Mouse (Mus musculus): Measurements from ENCODE around the gene Polr3h. TPM values are rescaled to one million over a fixed set of nuclear protein-coding genes. Genes with fewer than 3 reads are reported as not detected.
A peak's percentile ranks its signal among the peaks of the same experiment; 100 is the strongest.

Gene Polr3h
- polyA plus RNA-seq, 1 experiment from 2014 or later = 105 TPM

DNA sequence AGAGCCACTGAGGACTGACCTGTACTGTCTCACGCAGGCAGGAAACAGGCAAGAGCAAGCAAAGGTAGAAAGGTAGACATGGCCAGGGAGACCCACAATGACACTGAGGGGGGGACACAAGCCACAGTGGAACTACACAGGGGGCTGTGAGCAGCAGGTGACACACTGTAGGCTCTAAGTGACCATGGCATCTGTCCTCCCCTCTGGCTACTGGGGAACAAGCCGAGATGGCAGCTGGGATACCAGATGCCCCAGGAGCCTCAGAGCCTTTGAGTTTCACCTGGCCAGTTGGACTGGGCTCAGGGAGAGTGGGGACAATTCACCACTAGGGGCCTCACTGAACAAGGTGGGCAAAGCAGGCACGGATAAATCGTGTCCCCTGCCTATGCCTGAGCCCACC lies 26.3 kb upstream of the Polr3h start:
- Histone ChIP-seq H3K4me2 (ENCODE audit: low read length) (no peak overlapping the region), H3K36me3 (ENCODE audit: control insufficient read depth, insufficient read depth, low read length) (peaks cover 23% of the 10 kb centered on the region), H3K4me3 (ENCODE audit: low read length) (no peak overlapping the region), H3K27ac (ENCODE audit: low read depth, low read length) (no peak overlapping the region), H3K9ac (ENCODE audit: low read depth, low read length) (no peak overlapping the region), H3K4me1 (ENCODE audit: control insufficient read depth, insufficient read depth, low read depth, low read length) (no peaks in the 10 kb centered on the region), H3K27me3 (replicated peaks; ENCODE audit: control insufficient read depth, insufficient read depth, low read length) (no peaks in the 10 kb centered on the region), H3K9me3 (ENCODE audit: control insufficient read depth, low read length) (no peaks in the 10 kb centered on the region)
- 81% methylated on average over 4 of the region's 4 CpGs for WGBS
- no peak for ATAC-seq

DNA sequence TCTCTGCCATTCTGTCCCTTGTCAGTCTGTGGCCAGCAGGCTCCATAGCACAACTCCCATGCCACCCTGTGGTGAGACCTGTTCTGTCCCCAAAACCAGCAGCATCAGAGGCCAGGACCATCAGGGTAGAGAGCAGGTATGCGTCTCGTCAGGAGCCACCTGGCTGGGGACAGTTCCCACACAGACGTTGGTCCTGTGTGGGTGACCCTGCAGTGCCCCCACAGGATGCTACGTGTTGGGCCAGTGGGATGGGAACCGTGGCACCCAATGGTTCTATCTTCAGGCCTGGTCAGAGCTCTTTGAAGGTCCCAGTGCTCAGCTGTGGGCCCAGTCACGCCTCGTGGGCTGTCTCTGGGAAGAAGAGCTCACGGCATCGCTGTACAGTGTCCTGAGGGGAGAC lies 25.1 kb upstream of the Polr3h start:
- peaks cover 30% of the 10 kb centered on the region for H3K36me3 ChIP-seq (ENCODE audit: control insufficient read depth, insufficient read depth, low read length)
- no peak overlapping the region for H3K4me2 ChIP-seq (ENCODE audit: low read length)
- no peak overlapping the region for H3K4me3 ChIP-seq (ENCODE audit: low read length)
- peak; percentile 31; the same call in 1 of the 2 replicates for ATAC-seq
- H3K27ac ChIP-seq (ENCODE audit: low read depth, low read length) = no peak overlapping the region
- WGBS = 90% methylated on average over 9 of the region's 9 CpGs
- H3K27me3 ChIP-seq (replicated peaks; ENCODE audit: control insufficient read depth, insufficient read depth, low read length) = no peaks in the 10 kb centered on the region
- H3K9me3 ChIP-seq (ENCODE audit: control insufficient read depth, low read length) = no peaks in the 10 kb centered on the region
- H3K4me1 ChIP-seq (ENCODE audit: control insufficient read depth, insufficient read depth, low read depth, low read length) = no peaks in the 10 kb centered on the region
- no peak overlapping the region for H3K9ac ChIP-seq (ENCODE audit: low read depth, low read length)

GRCm38 (mm10) chr15:81950716-81951115 lies 24.7 kb upstream of the Polr3h start:
- no peak overlapping the region for H3K4me2 ChIP-seq (ENCODE audit: low read length)
- no peaks in the 10 kb centered on the region for H3K9me3 ChIP-seq (ENCODE audit: control insufficient read depth, low read length)
- H3K4me3 ChIP-seq (ENCODE audit: low read length) = no peak overlapping the region
- no peaks in the 10 kb centered on the region for H3K27me3 ChIP-seq (replicated peaks; ENCODE audit: control insufficient read depth, insufficient read depth, low read length)
- WGBS = 90% methylated on average over 5 of the region's 5 CpGs
- peaks cover 30% of the 10 kb centered on the region for H3K36me3 ChIP-seq (ENCODE audit: control insufficient read depth, insufficient read depth, low read length)
- no peak overlapping the region for H3K27ac ChIP-seq (ENCODE audit: low read depth, low read length)
- H3K9ac ChIP-seq (ENCODE audit: low read depth, low read length) = no peak overlapping the region
- ATAC-seq = no peak
- no peaks in the 10 kb centered on the region for H3K4me1 ChIP-seq (ENCODE audit: control insufficient read depth, insufficient read depth, low read depth, low read length)

DNA sequence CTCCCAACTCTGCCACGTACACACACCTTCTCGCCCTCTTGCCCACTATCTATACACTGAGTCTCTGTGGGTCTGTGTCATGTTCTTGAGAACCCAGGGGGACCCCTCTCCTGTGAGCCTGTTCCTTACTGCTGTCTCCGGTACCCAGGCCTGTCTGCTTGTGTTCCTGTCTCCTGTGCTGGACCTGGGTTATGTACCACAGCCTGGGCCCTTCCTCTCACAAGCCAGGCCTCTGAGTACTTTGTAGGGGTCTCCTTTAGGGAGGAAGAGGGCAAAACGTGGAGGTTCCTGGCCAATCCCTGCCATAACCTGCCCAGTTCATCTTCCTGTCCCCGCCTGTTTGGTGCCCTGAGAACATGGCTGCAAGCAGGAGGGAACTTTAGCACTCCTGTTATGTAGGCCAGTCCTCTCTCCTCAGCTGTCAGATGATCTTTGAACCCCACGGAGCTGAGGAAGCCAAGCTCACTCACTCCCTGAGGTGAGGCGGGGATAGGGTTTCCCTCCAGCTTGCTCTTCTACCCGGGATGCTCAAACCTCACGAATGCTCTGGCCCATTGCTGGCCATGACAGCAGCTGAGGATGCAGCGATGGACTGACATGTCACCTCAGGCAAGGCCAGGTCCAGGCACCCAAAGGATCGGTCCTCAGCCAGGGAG lies 23.6 kb upstream of the Polr3h start:
- ATAC-seq = no peak
- Histone ChIP-seq H3K27ac (ENCODE audit: low read depth, low read length) (no peak overlapping the region), H3K9me3 (ENCODE audit: control insufficient read depth, low read length) (no peaks in the 10 kb centered on the region), H3K36me3 (ENCODE audit: control insufficient read depth, insufficient read depth, low read length) (peaks cover 22% of the 10 kb centered on the region), H3K9ac (ENCODE audit: low read depth, low read length) (no peak overlapping the region), H3K4me2 (ENCODE audit: low read length) (no peak overlapping the region), H3K4me1 (ENCODE audit: control insufficient read depth, insufficient read depth, low read depth, low read length) (no peaks in the 10 kb centered on the region), H3K4me3 (ENCODE audit: low read length) (no peak overlapping the region), H3K27me3 (replicated peaks; ENCODE audit: control insufficient read depth, insufficient read depth, low read length) (no peaks in the 10 kb centered on the region)
- 81% methylated on average over 11 of the region's 11 CpGs for WGBS

DNA sequence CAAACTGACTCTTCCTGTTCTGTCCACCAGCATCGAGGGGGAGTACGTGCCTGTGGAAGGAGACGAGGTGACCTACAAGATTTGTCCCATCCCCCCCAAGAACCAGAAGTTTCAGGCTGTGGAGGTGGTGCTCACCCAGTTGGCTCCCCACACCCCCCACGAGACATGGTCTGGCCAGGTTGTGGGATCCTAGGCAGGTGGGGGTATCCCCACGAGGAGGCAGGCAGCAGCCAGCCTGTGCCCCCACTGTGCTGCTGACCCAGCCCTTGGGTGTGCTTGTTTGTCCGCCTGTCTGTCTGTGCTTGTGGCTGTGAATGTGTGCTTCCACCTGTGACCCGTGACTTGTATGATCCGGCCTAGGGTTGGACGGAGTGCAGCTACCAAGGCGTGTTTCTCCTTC lies 23.0 kb upstream of the Polr3h start:
- ATAC-seq = no peak
- Histone ChIP-seq H3K4me1 (ENCODE audit: control insufficient read depth, insufficient read depth, low read depth, low read length) (no peaks in the 10 kb centered on the region), H3K4me3 (ENCODE audit: low read length) (no peak overlapping the region), H3K9me3 (ENCODE audit: control insufficient read depth, low read length) (no peaks in the 10 kb centered on the region), H3K9ac (ENCODE audit: low read depth, low read length) (no peak overlapping the region), H3K27ac (ENCODE audit: low read depth, low read length) (no peak overlapping the region), H3K36me3 (ENCODE audit: control insufficient read depth, insufficient read depth, low read length) (peaks cover 19% of the 10 kb centered on the region; the same call in 1 of the 2 replicates), H3K27me3 (replicated peaks; ENCODE audit: control insufficient read depth, insufficient read depth, low read length) (no peaks in the 10 kb centered on the region), H3K4me2 (ENCODE audit: low read length) (no peak overlapping the region)
- 94% methylated on average over 10 of the region's 10 CpGs for WGBS

- Histone ChIP-seq H3K4me1 (ENCODE audit: control insufficient read depth, insufficient read depth, low read depth, low read length) (peaks cover 16% of the 10 kb centered on the region), H3K36me3 (ENCODE audit: control insufficient read depth, insufficient read depth, low read length) (peaks cover 11% of the 10 kb centered on the region; the same call in 1 of the 2 replicates), H3K9ac (ENCODE audit: low read depth, low read length) (no peak overlapping the region), H3K27me3 (replicated peaks; ENCODE audit: control insufficient read depth, insufficient read depth, low read length) (no peaks in the 10 kb centered on the region), H3K27ac (ENCODE audit: low read depth, low read length) (no peak overlapping the region), H3K4me3 (ENCODE audit: low read length) (no peak overlapping the region), H3K9me3 (ENCODE audit: control insufficient read depth, low read length) (no peaks in the 10 kb centered on the region), H3K4me2 (ENCODE audit: low read length) (no peak overlapping the region)
- 6% methylated on average over 9 of the region's 9 CpGs for WGBS
- no peak for ATAC-seq
Observed at GRCm38 (mm10) chr15:81943176-81943749, 17.2 kb upstream of the Polr3h start.

DNA sequence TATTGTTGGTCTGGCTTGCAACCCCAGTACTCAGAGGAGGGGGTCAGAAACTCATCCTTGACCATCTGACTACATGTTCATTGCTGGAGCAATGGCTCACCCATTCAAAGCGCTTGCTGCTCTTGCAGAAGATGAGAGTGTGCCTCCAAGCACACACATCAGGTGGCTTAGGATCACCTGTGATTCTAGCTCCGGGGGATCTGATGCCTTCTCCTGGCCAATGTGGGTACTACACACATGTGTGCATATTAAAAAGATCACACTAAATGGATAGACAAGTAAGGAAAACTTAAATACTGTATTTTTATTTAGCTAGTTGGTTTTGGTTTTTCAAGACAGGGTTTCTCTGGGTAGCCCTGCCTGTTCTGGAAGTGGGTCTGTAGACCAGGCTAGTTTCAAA lies 15.0 kb upstream of the Polr3h start:
- H3K9ac ChIP-seq (ENCODE audit: low read depth, low read length) = no peak overlapping the region
- peaks cover 30% of the 10 kb centered on the region for H3K4me1 ChIP-seq (ENCODE audit: control insufficient read depth, insufficient read depth, low read depth, low read length)
- H3K4me3 ChIP-seq (ENCODE audit: low read length) = no peak overlapping the region
- WGBS = 97% methylated on average over 2 of the region's 2 CpGs
- no peaks in the 10 kb centered on the region for H3K36me3 ChIP-seq (ENCODE audit: control insufficient read depth, insufficient read depth, low read length)
- H3K4me2 ChIP-seq (ENCODE audit: low read length) = no peak overlapping the region
- ATAC-seq = no peak
- H3K27ac ChIP-seq (ENCODE audit: low read depth, low read length) = no peak overlapping the region
- no peaks in the 10 kb centered on the region for H3K9me3 ChIP-seq (ENCODE audit: control insufficient read depth, low read length)
- H3K27me3 ChIP-seq (replicated peaks; ENCODE audit: control insufficient read depth, insufficient read depth, low read length) = no peaks in the 10 kb centered on the region

DNA sequence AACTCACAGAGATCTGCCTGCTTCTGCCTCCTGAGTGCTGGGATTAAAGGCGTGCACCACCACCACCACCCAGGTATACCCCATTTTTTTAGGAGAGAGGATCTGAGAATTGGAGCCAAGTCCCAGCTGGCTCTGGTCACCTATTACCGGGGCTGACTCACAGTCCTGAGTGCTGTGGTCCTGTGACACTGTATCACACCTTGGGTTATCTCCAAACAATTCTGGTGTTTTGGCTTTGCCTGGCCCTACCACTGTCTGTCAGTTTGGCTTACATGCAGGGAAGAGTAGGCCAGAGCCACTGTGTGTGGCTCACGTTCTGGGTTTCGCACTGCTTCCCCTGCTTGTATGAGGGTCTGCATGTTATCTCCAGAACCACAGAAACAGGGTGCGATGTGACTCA lies 14.2 kb upstream of the Polr3h start:
- H3K4me1 ChIP-seq (ENCODE audit: control insufficient read depth, insufficient read depth, low read depth, low read length) = peaks cover 30% of the 10 kb centered on the region
- WGBS = 96% methylated on average over 5 of the region's 5 CpGs
- H3K9ac ChIP-seq (ENCODE audit: low read depth, low read length) = no peak overlapping the region
- H3K36me3 ChIP-seq (ENCODE audit: control insufficient read depth, insufficient read depth, low read length) = no peaks in the 10 kb centered on the region
- H3K27ac ChIP-seq (ENCODE audit: low read depth, low read length) = no peak overlapping the region
- no peaks in the 10 kb centered on the region for H3K27me3 ChIP-seq (replicated peaks; ENCODE audit: control insufficient read depth, insufficient read depth, low read length)
- no peak for ATAC-seq
- H3K4me3 ChIP-seq (ENCODE audit: low read length) = no peak overlapping the region
- no peaks in the 10 kb centered on the region for H3K9me3 ChIP-seq (ENCODE audit: control insufficient read depth, low read length)
- H3K4me2 ChIP-seq (ENCODE audit: low read length) = no peak overlapping the region

- no peak for ATAC-seq
- 87% methylated on average over 4 of the region's 4 CpGs for WGBS
Observed at GRCm38 (mm10) chr15:81939774-81940173, 13.7 kb upstream of the Polr3h start.

More at GRCm38 (mm10) chr15:81939774-81940173, 13.7 kb upstream of the Polr3h start:
- no peaks in the 10 kb centered on the region for H3K36me3 ChIP-seq (ENCODE audit: control insufficient read depth, insufficient read depth, low read length)
- peaks cover 30% of the 10 kb centered on the region for H3K4me1 ChIP-seq (ENCODE audit: control insufficient read depth, insufficient read depth, low read depth, low read length)
- no peak overlapping the region for H3K27ac ChIP-seq (ENCODE audit: low read depth, low read length)
- no peak overlapping the region for H3K4me3 ChIP-seq (ENCODE audit: low read length)
- H3K27me3 ChIP-seq (replicated peaks; ENCODE audit: control insufficient read depth, insufficient read depth, low read length) = no peaks in the 10 kb centered on the region
- H3K4me2 ChIP-seq (ENCODE audit: low read length) = no peak overlapping the region; the same call in 1 of the 2 replicates
- H3K9me3 ChIP-seq (ENCODE audit: control insufficient read depth, low read length) = no peaks in the 10 kb centered on the region
- H3K9ac ChIP-seq (ENCODE audit: low read depth, low read length) = no peak overlapping the region

Measured in hindbrain, embryonic 16.5 days (tissue).